Mouse (Mus musculus): ENCODE data around the gene Kcnab2. TPM values are rescaled to one million over a fixed set of nuclear protein-coding genes. Genes with fewer than 3 reads are reported as not detected.

Kcnab2 gene
- polyA plus RNA-seq, 1 experiment from 2014 or later, result 3.6 TPM

DNA sequence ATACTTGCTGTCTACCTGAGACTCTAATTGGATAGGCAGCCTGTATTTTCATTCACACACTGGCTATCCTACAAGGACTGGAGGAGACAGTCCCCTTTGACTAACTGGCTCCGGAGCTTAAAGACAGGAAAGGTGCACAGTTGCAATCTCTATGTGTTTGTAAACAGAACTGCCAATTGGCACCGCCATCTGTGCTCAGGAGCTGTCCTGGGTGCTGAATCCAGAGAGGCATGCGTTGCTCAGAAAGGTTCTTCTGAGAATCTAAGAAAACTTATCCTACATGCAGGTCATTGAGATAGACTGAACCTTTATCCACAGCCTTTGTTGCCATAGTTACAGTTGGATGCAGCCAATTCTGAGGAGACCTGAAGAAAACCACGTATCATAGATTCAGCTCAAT, 53.3 kb downstream of the Kcnab2 start:
- ATAC-seq (replicated peaks; ENCODE audit: insufficient number of reproducible peaks, insufficient read depth, low FRiP score, low read depth), result no peak
- H3K36me3 ChIP-seq, result no peaks in the 10 kb centered on the region

DNA sequence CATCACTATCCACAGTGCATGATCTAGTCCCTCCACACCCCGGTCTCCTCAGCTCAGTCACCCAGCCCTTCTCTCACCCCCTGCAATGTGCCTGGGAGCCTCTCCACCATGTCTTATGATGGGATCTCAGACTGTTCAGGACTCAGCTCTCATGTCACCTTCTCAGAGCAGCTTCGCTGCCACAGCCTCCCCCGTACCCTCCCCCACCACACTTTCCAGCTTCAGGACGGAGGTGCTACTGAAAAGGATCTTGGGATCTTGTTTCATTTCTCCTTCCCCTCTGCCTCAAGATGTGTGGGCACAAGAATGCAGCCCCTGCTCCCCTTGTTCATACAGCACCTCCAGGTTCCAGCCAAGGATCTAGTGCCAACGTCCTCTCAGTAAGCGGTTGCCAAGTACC, 54.1 kb downstream of the Kcnab2 start:
- no peaks in the 10 kb centered on the region for H3K4me1 ChIP-seq (replicated peaks)
- WGBS, result 88% methylated on average over 6 of the region's 6 CpGs
- H3K27me3 ChIP-seq, result 0 out of 2 replicates have a peak, but pooled peaks cover 4% of the 10 kb centered on the region
- no peaks in the 10 kb centered on the region for H3K36me3 ChIP-seq
- no peaks in the 10 kb centered on the region for H3K9me3 ChIP-seq (replicated peaks)
- no peak overlapping the region for H3K27ac ChIP-seq
- no peak overlapping the region for H3K4me2 ChIP-seq
- H3K4me3 ChIP-seq, result no peak overlapping the region
- H3K9ac ChIP-seq, result no peak overlapping the region
- no peak for ATAC-seq (replicated peaks; ENCODE audit: insufficient number of reproducible peaks, insufficient read depth, low FRiP score, low read depth)

More for the DNA sequence above, 53.3 kb downstream of the Kcnab2 start:
- no peaks in the 10 kb centered on the region for H3K4me1 ChIP-seq (replicated peaks)
- no peaks in the 10 kb centered on the region for H3K27me3 ChIP-seq
- no peak overlapping the region for H3K9ac ChIP-seq
- H3K4me3 ChIP-seq, result no peak overlapping the region
- H3K4me2 ChIP-seq, result no peak overlapping the region
- no peaks in the 10 kb centered on the region for H3K9me3 ChIP-seq (replicated peaks)
- WGBS, result 31% methylated on average over 4 of the region's 4 CpGs
- no peak overlapping the region for H3K27ac ChIP-seq

DNA sequence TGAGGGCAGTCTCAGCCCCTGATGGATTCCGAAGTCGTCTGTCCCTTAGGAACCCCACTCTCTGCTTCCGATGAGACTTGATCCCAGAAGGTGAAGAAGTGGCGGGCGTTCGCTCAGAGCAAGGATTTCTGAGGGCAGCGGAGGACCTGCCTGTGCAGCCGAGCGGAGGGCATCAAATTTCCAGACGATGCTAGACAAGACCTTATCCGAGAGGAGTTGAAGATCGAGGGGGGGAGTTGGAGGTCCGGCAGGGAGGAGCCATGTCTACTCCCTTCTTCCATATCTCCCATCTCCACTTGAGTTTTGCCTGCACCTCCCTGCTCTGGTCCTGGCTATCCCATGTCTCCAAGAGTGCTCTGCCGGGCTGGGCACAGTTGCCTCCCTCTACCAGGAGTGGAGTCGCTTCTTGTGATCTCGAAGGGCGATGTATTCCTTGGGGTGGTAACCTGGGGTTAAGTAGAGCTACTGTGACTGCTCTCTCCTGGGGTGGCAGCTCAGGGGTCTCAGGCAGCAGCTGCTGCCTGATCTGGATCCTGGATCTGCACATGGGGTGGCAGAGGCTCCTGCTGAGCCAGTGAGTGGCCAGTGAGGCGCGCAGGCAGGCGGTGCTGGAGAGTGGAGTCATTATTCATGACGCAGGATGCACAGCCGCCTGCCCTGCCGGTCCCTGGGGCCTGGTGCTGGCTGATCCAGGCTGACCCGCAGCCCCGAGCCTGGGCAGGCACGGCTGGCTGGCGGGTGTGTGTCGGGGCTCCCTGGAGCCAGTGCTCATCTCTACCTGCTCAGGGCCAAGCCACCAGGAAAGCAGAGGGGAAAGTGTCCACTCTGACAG, 59.2 kb downstream of the Kcnab2 start:
- no peak overlapping the region for H3K4me2 ChIP-seq
- H3K4me1 ChIP-seq (replicated peaks), result no peaks in the 10 kb centered on the region
- H3K4me3 ChIP-seq, result no peak overlapping the region
- H3K9ac ChIP-seq, result no peak overlapping the region
- peaks cover 17% of the 10 kb centered on the region for H3K27me3 ChIP-seq
- no peak overlapping the region for H3K27ac ChIP-seq
- ATAC-seq (replicated peaks; ENCODE audit: insufficient number of reproducible peaks, insufficient read depth, low FRiP score, low read depth), result no peak
- H3K36me3 ChIP-seq, result no peaks in the 10 kb centered on the region
- no peaks in the 10 kb centered on the region for H3K9me3 ChIP-seq (replicated peaks)
- 42% methylated on average over 28 of the region's 28 CpGs for WGBS

DNA sequence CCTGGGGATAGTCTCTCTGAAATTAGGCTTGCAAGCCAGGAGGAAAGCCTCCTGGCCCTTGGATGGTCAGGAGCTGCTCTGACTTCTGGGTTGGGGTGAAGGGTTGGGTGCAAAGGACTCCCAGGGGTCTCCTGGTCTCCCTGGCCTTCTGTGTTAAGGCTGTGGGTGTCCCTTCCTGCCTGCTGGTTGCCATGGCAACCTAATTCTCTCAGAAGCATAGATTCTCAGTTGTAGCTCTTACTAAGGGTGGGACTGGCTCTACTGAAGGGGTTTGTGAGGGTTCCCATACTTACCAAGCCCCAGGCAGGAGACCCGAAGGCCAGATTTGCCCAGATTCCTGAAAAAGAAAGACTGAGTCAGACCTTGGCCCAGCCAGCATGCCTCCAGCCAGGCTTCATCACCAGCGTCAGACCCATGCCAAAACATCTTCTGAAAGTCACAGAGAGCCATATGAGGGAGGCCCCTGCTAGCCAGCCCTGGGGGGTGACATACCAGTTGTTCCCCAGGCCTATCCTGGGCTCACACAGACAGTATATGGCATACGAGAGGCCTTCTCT, 65.1 kb downstream of the Kcnab2 start:
- no peak overlapping the region for H3K4me3 ChIP-seq
- no peak overlapping the region for H3K9ac ChIP-seq
- no peaks in the 10 kb centered on the region for H3K9me3 ChIP-seq (replicated peaks)
- H3K27ac ChIP-seq, result no peak overlapping the region
- no peaks in the 10 kb centered on the region; the same call in 1 of the 2 replicates for H3K4me1 ChIP-seq (replicated peaks)
- H3K4me2 ChIP-seq, result no peak overlapping the region
- 81% methylated on average over 3 of the region's 3 CpGs for WGBS
- no peaks in the 10 kb centered on the region for H3K36me3 ChIP-seq
- H3K27me3 ChIP-seq, result peaks cover 5% of the 10 kb centered on the region; the same call in 1 of the 2 replicates
- no peak for ATAC-seq (replicated peaks; ENCODE audit: insufficient number of reproducible peaks, insufficient read depth, low FRiP score, low read depth)

DNA sequence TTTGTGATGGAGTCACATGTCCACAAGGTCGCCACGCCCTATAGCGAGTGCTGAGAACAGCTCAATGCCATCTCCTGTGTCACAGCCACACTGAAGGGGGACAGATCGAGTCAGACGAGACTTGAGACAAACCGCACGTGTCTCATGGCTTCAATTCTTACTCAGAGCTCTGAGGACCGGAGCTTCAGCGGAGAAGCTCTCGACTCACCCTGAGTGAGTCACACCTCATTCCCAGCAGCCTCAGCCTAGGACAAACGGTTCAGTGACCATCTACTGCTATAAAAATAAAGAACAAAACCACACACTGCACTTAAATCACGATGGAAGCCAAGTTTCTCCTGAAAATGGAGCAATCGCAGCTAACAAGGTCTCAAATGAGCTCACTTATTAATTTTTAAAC, 66.7 kb downstream of the Kcnab2 start:
- WGBS, result 62% methylated on average over 13 of the region's 13 CpGs
- H3K4me3 ChIP-seq, result no peak overlapping the region
- H3K4me2 ChIP-seq, result no peak overlapping the region
- no peak overlapping the region for H3K27ac ChIP-seq
- ATAC-seq (replicated peaks; ENCODE audit: insufficient number of reproducible peaks, insufficient read depth, low FRiP score, low read depth), result no peak
- no peaks in the 10 kb centered on the region; the same call in 1 of the 2 replicates for H3K4me1 ChIP-seq (replicated peaks)
- no peaks in the 10 kb centered on the region for H3K36me3 ChIP-seq
- H3K27me3 ChIP-seq, result no peaks in the 10 kb centered on the region
- no peak overlapping the region for H3K9ac ChIP-seq
- H3K9me3 ChIP-seq (replicated peaks), result no peaks in the 10 kb centered on the region

DNA sequence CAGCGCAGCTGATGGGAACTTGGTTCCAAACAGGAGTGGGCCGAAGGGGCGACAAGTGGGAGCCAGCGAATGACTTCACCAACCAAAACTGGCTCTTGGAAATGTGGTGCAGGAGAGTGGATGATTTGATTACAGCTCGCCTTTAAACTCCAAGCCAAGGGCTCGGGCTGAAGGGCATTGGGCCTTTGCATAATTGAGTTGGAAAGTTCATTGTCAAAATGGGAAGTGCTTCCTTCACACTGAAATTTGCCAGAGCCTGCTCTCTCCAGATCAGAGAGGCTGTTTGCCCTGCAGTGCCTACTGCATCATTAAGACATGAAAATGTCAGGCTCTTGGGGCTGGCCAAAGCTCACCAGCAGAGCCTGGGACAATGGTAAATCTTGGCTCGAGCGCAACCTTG, 71.1 kb downstream of the Kcnab2 start:
- Histone ChIP-seq H3K4me1 (replicated peaks) (no peaks in the 10 kb centered on the region; the same call in 1 of the 2 replicates), H3K36me3 (no peaks in the 10 kb centered on the region), H3K9me3 (replicated peaks) (no peaks in the 10 kb centered on the region), H3K4me3 (no peak overlapping the region), H3K27ac (no peak overlapping the region), H3K27me3 (no peaks in the 10 kb centered on the region), H3K4me2 (no peak overlapping the region), H3K9ac (no peak overlapping the region)
- WGBS, result 75% methylated on average over 8 of the region's 8 CpGs
- no peak for ATAC-seq (replicated peaks; ENCODE audit: insufficient number of reproducible peaks, insufficient read depth, low FRiP score, low read depth)

DNA sequence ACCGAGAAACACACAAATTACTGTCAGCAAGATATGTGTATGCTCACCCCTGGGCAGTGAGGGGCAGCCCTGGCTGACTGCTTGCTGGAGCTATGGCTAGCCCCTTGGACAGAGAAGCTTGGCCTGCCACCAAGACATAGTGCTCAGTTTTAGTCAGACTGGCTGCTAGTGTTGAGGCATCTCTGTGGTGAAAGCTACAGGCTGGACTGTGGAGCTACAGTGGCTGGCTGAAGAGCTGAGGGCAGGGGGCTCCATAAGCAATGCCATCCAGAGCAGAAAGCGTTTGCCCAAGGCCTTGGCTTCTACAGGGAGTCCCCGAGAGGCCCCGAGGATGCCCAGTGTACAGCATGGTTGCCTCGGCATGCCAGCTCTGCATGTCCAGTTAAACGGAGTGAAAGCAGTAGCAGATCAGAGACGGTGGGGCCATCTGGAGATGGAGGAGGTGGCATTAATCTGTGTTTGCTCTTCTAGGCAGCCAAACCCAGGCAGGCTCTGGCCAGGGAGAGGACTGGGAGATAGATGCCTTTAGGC, 71.9 kb downstream of the Kcnab2 start:
- Histone ChIP-seq H3K27me3 (no peaks in the 10 kb centered on the region), H3K9ac (no peak overlapping the region), H3K4me1 (replicated peaks) (no peaks in the 10 kb centered on the region), H3K4me2 (no peak overlapping the region), H3K36me3 (no peaks in the 10 kb centered on the region), H3K9me3 (replicated peaks) (no peaks in the 10 kb centered on the region), H3K27ac (no peak overlapping the region), H3K4me3 (no peak overlapping the region)
- ATAC-seq (replicated peaks; ENCODE audit: insufficient number of reproducible peaks, insufficient read depth, low FRiP score, low read depth), result no peak
- WGBS, result 77% methylated on average over 7 of the region's 7 CpGs

DNA sequence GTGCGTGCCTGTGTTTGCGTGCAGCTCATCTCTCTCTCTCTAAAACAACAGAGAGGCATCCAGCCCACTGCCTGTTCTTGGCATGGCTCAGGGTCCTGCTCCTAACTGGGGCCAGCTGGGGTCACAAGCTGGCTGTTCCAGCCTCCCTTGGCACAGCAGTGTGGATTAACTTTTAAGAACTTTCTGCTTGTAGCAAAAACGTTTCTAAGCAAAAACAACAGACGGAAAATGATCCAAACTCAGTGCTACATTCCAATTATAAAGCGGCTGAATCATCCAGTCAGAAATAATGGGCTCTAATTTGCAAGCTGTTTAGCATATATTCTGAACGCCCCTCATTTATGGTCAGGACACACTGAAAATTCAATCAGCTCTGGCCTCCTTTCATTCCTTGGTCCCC, 72.5 kb downstream of the Kcnab2 start:
- no peak for ATAC-seq (replicated peaks; ENCODE audit: insufficient number of reproducible peaks, insufficient read depth, low FRiP score, low read depth)
- H3K36me3 ChIP-seq, result no peaks in the 10 kb centered on the region
- H3K4me2 ChIP-seq, result no peak overlapping the region
- no peaks in the 10 kb centered on the region for H3K9me3 ChIP-seq (replicated peaks)
- H3K27me3 ChIP-seq, result no peaks in the 10 kb centered on the region
- WGBS, result 74% methylated on average over 6 of the region's 6 CpGs
- no peak overlapping the region for H3K9ac ChIP-seq
- H3K4me1 ChIP-seq (replicated peaks), result no peaks in the 10 kb centered on the region
- no peak overlapping the region for H3K4me3 ChIP-seq
- H3K27ac ChIP-seq, result no peak overlapping the region

DNA sequence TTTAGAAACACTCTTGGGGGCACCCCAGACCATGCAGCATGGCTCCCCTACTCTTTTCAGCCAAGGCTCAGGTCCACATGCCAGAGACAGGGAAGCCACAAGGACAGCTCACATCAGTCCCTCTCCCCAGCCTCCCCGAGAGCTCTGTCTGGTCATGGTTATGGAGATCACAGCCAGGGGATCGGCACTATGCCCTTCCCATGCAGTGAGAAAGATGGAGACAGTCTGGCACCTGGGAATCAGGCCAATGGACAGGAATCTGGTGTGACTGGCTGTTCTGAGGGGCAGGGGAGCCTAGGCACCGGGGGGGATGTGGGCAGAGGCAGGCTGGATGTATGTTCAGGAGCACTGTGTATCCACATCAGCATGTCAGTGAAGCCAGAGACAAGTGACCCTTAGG, 78.7 kb downstream of the Kcnab2 start:
- no peak overlapping the region for H3K9ac ChIP-seq
- no peaks in the 10 kb centered on the region for H3K9me3 ChIP-seq (replicated peaks)
- H3K27ac ChIP-seq, result no peak overlapping the region
- no peak overlapping the region for H3K4me3 ChIP-seq
- H3K4me2 ChIP-seq, result no peak overlapping the region
- no peaks in the 10 kb centered on the region for H3K4me1 ChIP-seq (replicated peaks)
- ATAC-seq (replicated peaks; ENCODE audit: insufficient number of reproducible peaks, insufficient read depth, low FRiP score, low read depth), result no peak
- H3K36me3 ChIP-seq, result no peaks in the 10 kb centered on the region
- H3K27me3 ChIP-seq, result no peaks in the 10 kb centered on the region
- WGBS, result 76% methylated on average over 3 of the region's 3 CpGs

DNA sequence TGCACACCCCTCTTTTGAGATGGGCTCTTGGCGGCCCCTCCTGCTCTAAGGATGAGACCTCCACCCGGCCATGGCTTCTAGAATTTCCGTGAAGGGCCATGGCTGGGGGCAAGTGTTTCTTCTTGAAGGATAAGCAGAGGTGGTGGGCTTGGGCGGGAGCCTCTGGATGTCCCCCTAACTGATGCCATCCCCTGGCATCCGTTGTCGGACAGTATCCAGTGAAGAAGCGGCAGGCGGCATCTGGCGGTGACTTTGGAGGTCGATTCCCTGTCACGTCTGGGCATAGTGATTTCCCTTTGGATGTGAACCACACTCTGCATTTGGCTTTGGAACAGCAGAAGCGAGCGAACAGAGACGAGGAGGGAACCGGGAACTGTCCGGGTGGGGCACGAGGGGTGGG, 85.0 kb downstream of the Kcnab2 start:
- Histone ChIP-seq H3K4me3 (no peak overlapping the region), H3K9me3 (replicated peaks) (no peaks in the 10 kb centered on the region), H3K36me3 (no peaks in the 10 kb centered on the region), H3K9ac (no peak overlapping the region), H3K4me1 (replicated peaks) (no peaks in the 10 kb centered on the region), H3K27me3 (0 out of 2 replicates have a peak, but pooled peaks cover 4% of the 10 kb centered on the region), H3K27ac (no peak overlapping the region), H3K4me2 (no peak overlapping the region)
- ATAC-seq (replicated peaks; ENCODE audit: insufficient number of reproducible peaks, insufficient read depth, low FRiP score, low read depth), result no peak
- WGBS, result 77% methylated on average over 17 of the region's 17 CpGs

DNA sequence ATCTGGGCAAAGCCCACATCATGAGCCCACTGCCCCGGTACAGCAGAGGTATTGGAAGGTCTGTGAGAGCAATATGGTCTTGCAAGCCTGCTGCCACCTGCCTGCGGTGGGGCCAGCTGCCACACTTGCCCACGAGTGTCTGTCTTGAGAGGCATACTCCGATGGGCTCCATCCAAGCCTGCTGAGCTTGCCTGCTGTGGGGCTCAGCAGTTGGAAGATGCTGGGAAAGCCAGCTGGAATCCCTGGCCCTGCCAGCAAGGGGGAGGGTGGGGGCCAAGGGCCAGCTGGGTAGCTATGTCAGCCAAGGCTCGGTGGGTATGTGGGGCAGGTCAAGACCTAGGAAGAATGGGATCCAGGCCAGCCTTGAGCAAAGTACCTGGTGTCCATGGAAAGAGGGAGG, 85.5 kb downstream of the Kcnab2 start:
- Histone ChIP-seq H3K27ac (no peak overlapping the region), H3K36me3 (no peaks in the 10 kb centered on the region), H3K4me3 (no peak overlapping the region), H3K9me3 (replicated peaks) (no peaks in the 10 kb centered on the region), H3K9ac (no peak overlapping the region), H3K4me2 (no peak overlapping the region), H3K27me3 (0 out of 2 replicates have a peak, but pooled peaks cover 8% of the 10 kb centered on the region), H3K4me1 (replicated peaks) (no peaks in the 10 kb centered on the region)
- ATAC-seq (replicated peaks; ENCODE audit: insufficient number of reproducible peaks, insufficient read depth, low FRiP score, low read depth), result no peak
- 73% methylated on average over 5 of the region's 5 CpGs for WGBS
